Mouse (Mus musculus): Measurements from ENCODE around the gene Arhgap9.

Gene Arhgap9

DNA sequence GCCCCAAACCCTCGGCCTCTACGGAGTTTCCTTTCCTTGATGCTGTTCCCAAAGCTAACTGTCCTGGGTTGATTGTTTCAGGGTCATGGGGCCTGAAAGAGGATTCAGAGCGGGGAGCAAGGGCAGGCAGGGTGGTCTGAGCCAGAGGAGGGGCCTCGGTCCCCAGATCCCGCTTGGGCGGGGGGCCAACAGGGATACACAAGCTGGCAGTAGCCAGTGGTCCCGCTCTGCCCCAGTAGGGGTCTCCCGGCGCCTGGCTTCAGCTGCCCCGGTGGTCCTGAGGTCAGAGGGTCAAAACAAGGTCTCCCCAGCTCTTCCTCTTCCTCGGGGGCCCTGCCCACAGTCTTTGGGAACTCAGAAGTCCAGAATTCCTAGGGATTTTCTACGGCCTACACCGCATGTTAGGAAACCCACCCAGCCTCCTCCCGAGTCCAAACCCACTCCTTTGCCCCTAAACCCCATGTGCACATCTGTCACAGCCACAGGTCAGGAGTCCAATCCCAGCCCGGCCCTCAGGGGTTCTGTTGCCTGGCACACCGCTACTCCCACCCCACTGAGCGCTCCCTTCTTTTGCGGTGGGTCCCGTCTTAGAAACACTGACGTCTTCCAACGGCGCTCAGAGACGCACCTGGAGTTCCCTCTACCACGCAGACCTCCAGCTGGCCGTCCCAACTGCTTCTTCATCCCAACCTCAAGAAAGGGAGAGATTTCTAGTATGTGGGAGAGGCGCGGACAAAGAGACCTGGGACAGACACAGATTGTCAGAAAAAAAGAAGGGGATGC is 19.0 kb downstream of the Arhgap9 start:
- in situ Hi-C loops (cut with MboI, MseI): no loop called here

- in situ Hi-C loops (cut with MboI, MseI): no loop called here
These were observed 19.6 kb downstream of the Arhgap9 start for GRCm38 (mm10) chr10:127341360-127341690.

DNA sequence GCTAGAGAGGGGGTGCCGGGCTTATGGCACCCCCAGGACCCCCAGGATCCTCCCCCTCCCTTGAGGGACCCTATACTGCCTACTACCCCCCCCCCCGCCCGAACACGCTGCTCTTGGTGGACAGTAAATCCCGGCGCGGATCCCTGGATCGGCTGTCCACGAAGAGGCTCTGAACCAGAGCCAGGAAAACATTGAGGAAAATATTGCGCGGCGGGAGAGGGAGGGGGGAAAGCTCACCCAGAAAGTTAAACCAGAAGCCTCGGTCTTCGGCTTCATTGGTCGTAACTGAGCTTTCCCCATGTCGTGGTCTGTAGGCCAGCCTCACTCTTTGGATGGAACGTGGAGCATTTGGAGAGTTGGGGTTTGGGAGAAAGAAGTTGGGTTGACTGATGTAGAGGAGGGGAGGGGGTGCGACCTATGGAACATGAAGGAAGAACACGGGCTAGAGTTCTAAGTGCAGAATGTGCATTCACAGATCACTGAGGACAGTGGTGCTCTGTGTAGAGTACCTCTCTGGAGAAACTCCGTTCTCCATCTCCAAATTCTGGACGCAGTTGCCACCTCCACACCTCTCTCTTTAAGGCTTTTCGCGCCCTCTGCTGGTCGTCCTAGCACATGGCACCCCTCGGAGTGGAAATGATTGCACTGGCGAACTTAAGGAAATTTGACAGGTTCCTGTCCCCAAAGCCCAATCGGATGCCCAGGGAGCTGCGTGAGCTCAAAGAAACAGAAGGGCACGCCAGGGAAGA is 20.3 kb downstream of the Arhgap9 start, which contains the start of gene Gli1:
Gli1 (minus strand) TSS at position 84 of the 749 bp plus-strand sequence.
- in situ Hi-C loops (cut with MboI, MseI): no loop called here

- in situ Hi-C loops (cut with MboI, MseI): no loop called here
These were observed 21.3 kb downstream of the Arhgap9 start for GRCm38 (mm10) chr10:127343029-127343428.

DNA sequence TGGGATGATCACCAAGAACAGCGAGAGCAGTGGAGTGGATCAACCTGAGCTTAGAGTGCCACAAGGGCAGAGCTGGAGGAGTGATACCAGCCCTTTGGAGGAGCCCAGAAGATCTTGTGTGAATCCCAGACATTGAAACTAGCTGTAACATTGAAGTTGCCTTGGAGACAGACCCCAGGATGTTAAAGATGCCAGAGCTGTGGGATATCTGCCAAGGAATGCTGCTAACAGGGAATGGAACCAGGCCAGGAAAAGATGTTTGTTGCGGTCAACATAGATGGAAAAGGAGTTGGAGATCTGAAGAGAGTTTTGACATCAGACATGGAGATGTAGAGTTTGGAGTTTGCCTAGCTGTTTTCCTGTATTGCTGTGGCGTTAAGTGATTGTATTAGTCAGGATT is 24.4 kb downstream of the Arhgap9 start:
- in situ Hi-C loops (cut with MboI, MseI): no loop called here

DNA sequence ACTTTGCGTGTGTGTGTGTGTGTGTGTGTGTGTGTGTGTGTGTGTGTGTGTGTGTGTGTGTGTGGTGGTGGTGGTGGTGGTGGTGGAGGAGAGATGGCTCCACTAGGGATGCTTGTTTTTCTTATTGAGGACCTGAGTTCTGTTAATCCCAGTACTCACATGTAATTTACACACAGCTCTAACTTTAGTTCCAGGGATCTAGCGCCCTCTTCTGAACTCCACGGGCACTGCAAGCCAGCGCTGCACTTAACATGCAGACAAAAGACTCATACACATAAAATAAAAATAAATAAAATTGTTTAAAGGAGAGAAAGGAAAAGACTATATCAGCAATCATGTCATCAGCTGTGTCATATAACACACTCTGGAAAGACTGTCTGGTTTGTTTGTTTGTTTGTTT is 27.2 kb downstream of the Arhgap9 start:
- in situ Hi-C loops (cut with MboI, MseI): no loop called here

GRCm38 (mm10) chr10:127349810-127350209 is 28.0 kb downstream of the Arhgap9 start:
- in situ Hi-C loops (cut with MboI, MseI): loop anchor here in 1 of 2 experiments (5.0 kb wide), 1 partner anchor 67 kb away; no protein-coding TSS in a partner anchor

- in situ Hi-C loops (cut with MboI, MseI): loop anchor here in 1 of 2 experiments (5.0 kb wide), 1 partner anchor 67 kb away; no protein-coding TSS in a partner anchor
These were observed 29.0 kb downstream of the Arhgap9 start for GRCm38 (mm10) chr10:127350594-127351284.

GRCm38 (mm10) chr10:127351285-127351595 is 29.5 kb downstream of the Arhgap9 start:
- in situ Hi-C loops (cut with MboI, MseI): loop anchor here in 1 of 2 experiments (5.0 kb wide), 1 partner anchor 66 kb away; no protein-coding TSS in a partner anchor

- in situ Hi-C loops (cut with MboI, MseI): loop anchor here in 1 of 2 experiments (5.0 kb wide), 1 partner anchor 66 kb away; no protein-coding TSS in a partner anchor
These were observed 30.0 kb downstream of the Arhgap9 start for GRCm38 (mm10) chr10:127351719-127352118.

DNA sequence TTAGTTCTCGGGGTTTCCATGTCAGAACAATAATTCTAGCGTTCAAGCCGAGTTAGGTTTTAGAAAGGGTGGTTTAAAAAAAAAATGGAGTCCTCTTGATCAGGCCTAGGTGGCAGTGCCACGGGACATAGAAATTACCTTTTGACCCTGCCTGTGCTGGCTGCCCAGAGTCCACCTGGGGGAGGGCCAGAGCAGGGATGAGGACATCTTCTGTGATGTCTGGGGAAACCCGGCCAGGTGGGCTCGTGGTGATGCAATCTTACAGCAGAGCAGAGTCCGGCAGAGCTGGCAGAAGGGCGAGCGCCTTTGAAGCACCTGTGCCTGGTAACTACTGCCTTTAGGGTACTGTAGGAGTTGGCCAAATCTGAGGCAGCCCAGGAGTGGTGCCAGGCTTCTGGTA is 30.4 kb downstream of the Arhgap9 start:
- in situ Hi-C loops (cut with MboI, MseI): loop anchor here in 1 of 2 experiments (5.0 kb wide), 1 partner anchor 65 kb away; no protein-coding TSS in a partner anchor

- in situ Hi-C loops (cut with MboI, MseI): loop anchor here in 1 of 2 experiments (5.0 kb wide), 1 partner anchor 65 kb away; no protein-coding TSS in a partner anchor
These were observed 31.0 kb downstream of the Arhgap9 start for GRCm38 (mm10) chr10:127352766-127353165.

DNA sequence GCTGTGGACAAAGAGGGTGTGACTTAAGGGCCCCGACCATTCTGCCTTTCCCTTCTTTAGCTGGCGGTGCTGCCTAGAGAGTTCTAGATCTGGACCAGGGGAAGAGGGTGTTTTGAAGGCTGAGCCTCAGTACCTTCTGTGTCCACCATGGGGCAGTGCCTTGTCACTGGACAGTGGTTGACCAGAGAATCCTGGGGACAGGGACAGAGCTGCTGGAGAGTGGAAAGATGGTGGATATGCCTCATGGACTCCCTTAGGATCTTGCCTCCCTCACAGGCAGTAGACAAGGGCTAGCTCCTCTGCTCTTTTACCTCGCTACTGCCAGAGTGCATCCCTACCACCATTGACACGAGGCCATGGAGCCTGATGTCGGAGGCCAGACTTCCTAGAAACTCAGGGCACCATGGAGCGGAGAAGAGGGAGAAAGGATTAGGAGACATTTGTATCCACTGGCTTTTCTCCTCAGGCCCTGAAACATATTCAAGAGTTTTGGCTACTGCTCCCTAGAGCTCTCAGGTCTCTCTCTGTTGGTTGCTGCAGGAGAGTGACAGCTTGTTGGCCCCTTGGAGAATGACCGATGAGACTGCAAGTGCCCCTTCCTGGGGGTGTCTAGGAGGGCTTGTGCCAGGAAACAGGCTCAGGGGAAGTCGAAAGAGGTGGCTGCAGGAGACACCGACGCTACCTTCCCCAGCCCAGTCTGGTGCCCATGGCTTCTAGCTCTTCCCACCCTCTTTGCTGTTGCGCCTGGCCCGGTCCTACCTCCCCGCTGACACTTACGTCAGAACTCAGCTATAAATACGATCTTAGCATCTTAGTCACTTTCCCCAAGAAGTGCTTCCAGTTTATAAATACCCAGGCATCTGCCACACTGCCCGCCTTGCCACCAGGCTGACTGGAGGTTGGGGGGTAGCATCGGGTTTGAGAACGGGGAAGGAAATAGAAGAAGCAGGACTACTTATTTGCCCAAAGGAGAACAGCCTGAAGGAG is 32.4 kb downstream of the Arhgap9 start, which contains the start of gene Inhbe:
Inhbe (minus strand) TSS at position 503 of the 987 bp plus-strand sequence.
- in situ Hi-C loops (cut with MboI, MseI): loop anchor here in 1 of 2 experiments (5.0 kb wide), 1 partner anchor 63 kb away; no protein-coding TSS in a partner anchor

- in situ Hi-C loops (cut with MboI, MseI): no loop called here
These were observed 33.6 kb downstream of the Arhgap9 start for GRCm38 (mm10) chr10:127355336-127355735.

GRCm38 (mm10) chr10:127360714-127361113 is 39.0 kb downstream of the Arhgap9 start:
- in situ Hi-C loops (cut with MboI, MseI): no loop called here

DNA sequence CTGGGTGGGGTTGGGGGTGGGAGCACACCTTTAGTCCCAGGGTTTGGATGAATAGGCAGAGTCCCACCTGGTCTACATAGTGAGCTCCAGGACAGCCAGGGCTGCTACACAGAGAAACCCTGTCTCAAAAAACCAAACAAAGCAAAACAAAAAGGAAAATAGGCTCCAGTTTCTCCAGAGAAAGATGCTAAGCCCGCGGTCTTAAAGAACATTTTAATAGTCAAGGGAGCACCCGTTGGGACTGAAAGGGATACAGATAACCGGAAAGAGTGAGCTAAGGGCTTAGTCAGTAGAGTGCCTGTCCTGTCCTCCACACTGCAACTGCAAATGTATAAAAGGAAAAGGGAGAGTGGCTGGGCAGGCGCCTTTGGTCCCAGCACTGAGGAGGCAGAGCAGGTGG is 45.4 kb downstream of the Arhgap9 start:
- in situ Hi-C loops (cut with MboI, MseI): no loop called here

- in situ Hi-C loops (cut with MboI, MseI): no loop called here
These were observed 46.5 kb downstream of the Arhgap9 start for GRCm38 (mm10) chr10:127368273-127368672.

- in situ Hi-C loops (cut with MboI, MseI): no loop called here
These were observed 48.4 kb downstream of the Arhgap9 start, which contains the start of gene Inhbc for GRCm38 (mm10) chr10:127369834-127370820. Inhbc (minus strand) TSS chr10:127370431.

GRCm38 (mm10) chr10:127371023-127371422 is 49.3 kb downstream of the Arhgap9 start:
- in situ Hi-C loops (cut with MboI, MseI): no loop called here
